Mouse (Mus musculus) C2C12 (cell line): ENCODE measurements around the gene Rorb.

Source experiments
- CEBPB ChIP-seq: IDR thresholded peaks from one replicate; pipeline ENCODE4 v1.6.1; 2011; ENCODE audit warnings: low read depth, mild to moderate bottlenecking, control low read depth, moderate library complexity
- CTCF ChIP-seq: IDR thresholded peaks from one replicate; pipeline ENCODE4 v1.5.1; 2011; ENCODE audit not compliant: control insufficient read depth, insufficient read depth, insufficient read length
- FOSL1 ChIP-seq: IDR thresholded peaks from one replicate; pipeline ENCODE4 v1.8.0; 2011; ENCODE audit warnings: mild to moderate bottlenecking, low read length; ENCODE audit not compliant: poor library complexity, insufficient read depth, severe bottlenecking
- MAX ChIP-seq: IDR thresholded peaks from one replicate; pipeline ENCODE4 v1.6.1; 2011; ENCODE audit warnings: mild to moderate bottlenecking, control low read depth
- MYOD1 ChIP-seq: IDR thresholded peaks from one replicate; pipeline ENCODE4 v1.6.1; 2011; ENCODE audit warnings: low read depth; ENCODE audit not compliant: control insufficient read depth, insufficient read length
- MYOG ChIP-seq: IDR thresholded peaks from one replicate; pipeline ENCODE4 v1.6.1; 2011; ENCODE audit not compliant: control insufficient read depth, insufficient read length; ENCODE audit errors: extremely low read depth
- USF1 ChIP-seq: IDR thresholded peaks from one replicate; pipeline ENCODE4 v1.6.1; 2011; ENCODE audit warnings: low read depth, mild to moderate bottlenecking, control low read depth, moderate library complexity

- TF ChIP-seq MYOD1 (no peak), CTCF (no peak), USF1 (no peak), CEBPB (no peak), MAX (no peak), FOSL1 (no peak), MYOG (no peak)
Observed at GRCm38 (mm10) chr19:18959862-18960261, 151.1 kb downstream of the Rorb start.
